Mouse (Mus musculus) forebrain, embryonic 11.5 days (tissue): ENCODE results near the gene Fat3. TPM values are rescaled to one million over a fixed set of nuclear protein-coding genes. Genes with fewer than 3 reads are reported as not detected.

Source experiments
- ATAC-seq: fragments of 200-750 bp; cut with Nextera tagmentation; replicated peaks from 2 replicates; pipeline ENCODE4 v1.8.0; 2017; ENCODE audit warnings: moderate TSS enrichment; ENCODE audit not compliant: low FRiP score
- DNase-seq: peaks from one replicate; pipeline ENCODE4 v3.0.0-alpha.2; 2017; ENCODE audit warnings: low spot score
- H3K27ac ChIP-seq: fragments of 300-500 bp; sonication (generic); 2 replicates; pipeline ENCODE4 v1.5.1; 2014; ENCODE audit warnings: low read depth, low read length
- H3K27me3 ChIP-seq: fragments of 300-500 bp; sonication (generic); 2 replicates; pipeline ENCODE4 v1.6.1; 2014; ENCODE audit warnings: mild to moderate bottlenecking, low read length, mixed read lengths; ENCODE audit not compliant: control insufficient read depth, insufficient read depth
- H3K36me3 ChIP-seq: fragments of 300-500 bp; sonication (generic); 2 replicates; pipeline ENCODE4 v1.6.1; 2014; ENCODE audit warnings: mild to moderate bottlenecking, low read length, moderate library complexity, mixed read lengths; ENCODE audit not compliant: control insufficient read depth, insufficient read depth
- H3K4me1 ChIP-seq: fragments of 300-500 bp; sonication (generic); replicated peaks from 2 replicates; pipeline ENCODE4 v1.6.1; 2014; ENCODE audit warnings: low read length, mixed read lengths; ENCODE audit not compliant: control insufficient read depth, insufficient read depth
- H3K4me2 ChIP-seq: fragments of 300-500 bp; sonication (generic); 2 replicates; pipeline ENCODE4 v1.6.1; 2014; ENCODE audit warnings: low read depth, mild to moderate bottlenecking, low read length, moderate library complexity, mixed read lengths; ENCODE audit not compliant: severe bottlenecking
- H3K4me3 ChIP-seq: fragments of 300-500 bp; sonication (generic); 2 replicates; pipeline ENCODE4 v1.5.1; 2014; ENCODE audit warnings: low read depth, low read length
- H3K9ac ChIP-seq: fragments of 300-500 bp; sonication (generic); 2 replicates; pipeline ENCODE4 v1.6.1; 2014; ENCODE audit warnings: low read length
- H3K9me3 ChIP-seq: fragments of 300-500 bp; sonication (generic); 2 replicates; pipeline ENCODE4 v1.6.1; 2016; ENCODE audit warnings: low read length, mixed read lengths; ENCODE audit not compliant: control insufficient read depth
- WGBS: fragments of 180-500 bp; shearing (Covaris S2); extraction: QIAGEN DNeasy Blood & Tissue Kit; methylation state at CpG from one replicate; pipeline ENCODE4 v1.1.7; 2014; 5-methylcytosine and 5-hydroxymethylcytosine counted together
- polyA plus RNA-seq: library from polyadenylated mRNA; unstranded; fragments of >200 nt; fragmentation: Nextera tagmentation; extraction: Ambion mirVana; gene quantifications from 2 replicates; pipeline ENCODE4 v1.2.1, GENCODE M21; 2014

Gene Fat3
- polyA plus RNA-seq, 1 experiment from 2014 or later: 12.4 TPM

GRCm38 (mm10) chr9:15976959-15977663 is 524.0 kb downstream of the Fat3 start:
- H3K4me3 ChIP-seq: no peak overlapping the region
- H3K27ac ChIP-seq: no peak overlapping the region
- WGBS: 62% methylated on average over 12 of the region's 12 CpGs
- no peaks in the 10 kb centered on the region for H3K27me3 ChIP-seq
- H3K4me2 ChIP-seq: no peak overlapping the region
- DNase-seq (no peak), ATAC-seq (no peak)
- no peaks in the 10 kb centered on the region for H3K4me1 ChIP-seq
- H3K9me3 ChIP-seq: no peaks in the 10 kb centered on the region
- H3K36me3 ChIP-seq: no peaks in the 10 kb centered on the region
- H3K9ac ChIP-seq: no peak overlapping the region

DNA sequence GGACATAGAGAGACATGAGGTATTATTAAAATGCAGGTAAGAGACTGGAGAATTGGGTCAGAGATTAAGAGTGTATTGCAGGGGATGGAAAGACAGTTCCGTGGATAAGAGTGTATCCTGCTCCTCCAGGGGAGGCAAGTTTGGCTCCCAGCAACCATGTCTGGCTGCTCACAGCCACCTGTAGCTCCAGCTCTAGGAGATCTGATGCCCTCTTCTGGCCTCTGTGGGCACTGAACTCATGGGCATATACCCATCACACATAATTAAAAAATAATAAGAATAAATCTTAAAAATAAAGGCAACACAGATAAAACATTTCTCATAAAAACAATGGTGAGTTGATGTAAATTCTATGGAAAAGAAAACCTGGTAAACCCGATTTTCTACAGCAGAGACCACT is 525.1 kb downstream of the Fat3 start:
- no peaks in the 10 kb centered on the region for H3K27me3 ChIP-seq
- no peaks in the 10 kb centered on the region for H3K4me1 ChIP-seq
- DNase-seq (no peak), ATAC-seq (no peak)
- no peak overlapping the region for H3K4me2 ChIP-seq
- no peak overlapping the region for H3K9ac ChIP-seq
- 92% methylated on average over 2 of the region's 2 CpGs for WGBS
- no peak overlapping the region for H3K27ac ChIP-seq
- no peaks in the 10 kb centered on the region for H3K36me3 ChIP-seq
- H3K9me3 ChIP-seq: no peaks in the 10 kb centered on the region
- no peak overlapping the region for H3K4me3 ChIP-seq

GRCm38 (mm10) chr9:15972201-15972600 is 528.9 kb downstream of the Fat3 start:
- Histone ChIP-seq H3K36me3 (no peaks in the 10 kb centered on the region), H3K27ac (no peak overlapping the region), H3K4me3 (no peak overlapping the region), H3K4me1 (no peaks in the 10 kb centered on the region), H3K4me2 (no peak overlapping the region), H3K9me3 (no peaks in the 10 kb centered on the region), H3K27me3 (no peaks in the 10 kb centered on the region), H3K9ac (no peak overlapping the region)
- WGBS: 84% methylated on average over 1 of the region's 1 CpGs
- DNase-seq (no peak), ATAC-seq (no peak)

GRCm38 (mm10) chr9:15971393-15971792 is 529.7 kb downstream of the Fat3 start:
- ATAC-seq: no peak
- no peak overlapping the region for H3K9ac ChIP-seq
- H3K4me2 ChIP-seq: no peak overlapping the region
- H3K27ac ChIP-seq: no peak overlapping the region
- H3K4me3 ChIP-seq: no peak overlapping the region
- no peak for DNase-seq
- no peaks in the 10 kb centered on the region for H3K27me3 ChIP-seq
- H3K36me3 ChIP-seq: no peaks in the 10 kb centered on the region
- H3K9me3 ChIP-seq: no peaks in the 10 kb centered on the region
- no peaks in the 10 kb centered on the region for H3K4me1 ChIP-seq

- Histone ChIP-seq H3K4me1 (no peaks in the 10 kb centered on the region), H3K4me3 (no peak overlapping the region), H3K9ac (no peak overlapping the region), H3K27ac (no peak overlapping the region), H3K27me3 (no peaks in the 10 kb centered on the region), H3K9me3 (no peaks in the 10 kb centered on the region), H3K4me2 (no peak overlapping the region), H3K36me3 (no peaks in the 10 kb centered on the region; the same call in 1 of the 2 replicates)
- DNase-seq: no peak
- 87% methylated on average over 3 of the region's 3 CpGs for WGBS
- no peak for ATAC-seq
Measured at GRCm38 (mm10) chr9:15964198-15964597, 536.9 kb downstream of the Fat3 start.

- DNase-seq (no peak), ATAC-seq (no peak)
- no peak overlapping the region for H3K9ac ChIP-seq
- no peak overlapping the region for H3K4me3 ChIP-seq
- no peak overlapping the region for H3K4me2 ChIP-seq
- H3K4me1 ChIP-seq: no peaks in the 10 kb centered on the region
- no peak overlapping the region for H3K27ac ChIP-seq
- no peaks in the 10 kb centered on the region for H3K27me3 ChIP-seq
- no peaks in the 10 kb centered on the region for H3K9me3 ChIP-seq
- 97% methylated on average over 2 of the region's 2 CpGs for WGBS
- no peaks in the 10 kb centered on the region; the same call in 1 of the 2 replicates for H3K36me3 ChIP-seq
Measured at GRCm38 (mm10) chr9:15962886-15963285, 538.2 kb downstream of the Fat3 start.

- 67% methylated on average over 3 of the region's 3 CpGs for WGBS
- no peak for DNase-seq
- no peaks in the 10 kb centered on the region; the same call in 1 of the 2 replicates for H3K36me3 ChIP-seq
- ATAC-seq: no peak
- H3K4me1 ChIP-seq: no peaks in the 10 kb centered on the region
- H3K4me3 ChIP-seq: no peak overlapping the region
- H3K9ac ChIP-seq: no peak overlapping the region
- H3K9me3 ChIP-seq: no peaks in the 10 kb centered on the region
- H3K27me3 ChIP-seq: no peaks in the 10 kb centered on the region
- H3K27ac ChIP-seq: no peak overlapping the region
- H3K4me2 ChIP-seq: no peak overlapping the region
Measured at GRCm38 (mm10) chr9:15958224-15958787, 542.8 kb downstream of the Fat3 start.

- no peaks in the 10 kb centered on the region for H3K9me3 ChIP-seq
- no peak overlapping the region for H3K4me3 ChIP-seq
- H3K27me3 ChIP-seq: no peaks in the 10 kb centered on the region
- H3K27ac ChIP-seq: no peak overlapping the region
- no peaks in the 10 kb centered on the region for H3K4me1 ChIP-seq
- WGBS: 77% methylated on average over 3 of the region's 3 CpGs
- H3K36me3 ChIP-seq: no peaks in the 10 kb centered on the region; the same call in 1 of the 2 replicates
- no peak overlapping the region for H3K9ac ChIP-seq
- no peak overlapping the region for H3K4me2 ChIP-seq
- ATAC-seq: no peak
- DNase-seq: no peak
Measured at GRCm38 (mm10) chr9:15957816-15958215, 543.3 kb downstream of the Fat3 start.
